Mouse (Mus musculus): Measurements from ENCODE around the gene Pcare. TPM values are rescaled to one million over a fixed set of nuclear protein-coding genes. Genes with fewer than 3 reads are reported as not detected.

Gene Pcare
- polyA plus RNA-seq (2021): not detected

DNA sequence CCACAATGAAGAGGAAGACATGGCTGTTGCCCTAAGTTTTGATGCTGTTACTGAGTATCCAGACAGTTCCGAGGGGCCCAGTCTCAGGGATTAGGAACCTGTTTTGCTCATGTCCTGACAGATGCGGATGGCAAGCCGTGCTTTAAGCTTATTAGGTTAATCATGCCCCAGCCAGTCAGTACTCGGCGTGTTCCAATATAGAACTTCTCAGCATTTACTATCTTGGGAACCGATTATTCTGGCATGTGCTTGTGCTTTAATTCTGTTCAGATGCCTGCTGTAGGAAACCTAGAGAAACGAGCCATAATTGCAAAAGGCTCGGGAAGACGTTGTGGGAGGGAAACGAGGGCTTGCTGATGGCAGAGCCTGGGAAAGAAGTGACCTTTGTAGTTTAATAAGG lies at the start of gene Pcare:
TSS of gene Pcare (minus strand) at position 64 of the 400 bp plus-strand sequence.
- ATAC-seq: no peak
- POLR2A ChIA-PET: no interaction called here

GRCm38 (mm10) chr17:71795521-71796205 lies 43.0 kb upstream of the Pcare start:
- ChIA-PET CTCF (interaction anchor here (1.2 kb wide), 1 partner anchor 12 kb away, joined by 4 read pairs; no protein-coding TSS in a partner anchor), POLR2A (no interaction called here)
- ATAC-seq: no peak
- TF ChIP-seq CTCF (IDR thresholded peaks at IDR 0.05): no peak
- in situ Hi-C loops (cut with MboI; ENCODE audit: low pct_unique_long_range_greater_than_20kb): no loop called here
- peak; percentile 13 for DNase-seq (ENCODE audit: low read depth, low spot score)
- no peaks in the 10 kb centered on the region for H3K27me3 ChIP-seq

More for the DNA sequence above, at the start of gene Pcare:
- CTCF ChIA-PET: interaction anchor here (0.9 kb wide), 1 partner anchor 14 kb away, joined by 3 read pairs; no protein-coding TSS in a partner anchor
- TF ChIP-seq CTCF (IDR thresholded peaks at IDR 0.05): no peak
- in situ Hi-C loops (cut with MboI; ENCODE audit: low pct_unique_long_range_greater_than_20kb): no loop called here
- peaks cover 16% of the 10 kb centered on the region for H3K27me3 ChIP-seq
- no peak for DNase-seq (ENCODE audit: low read depth, low spot score)

DNA sequence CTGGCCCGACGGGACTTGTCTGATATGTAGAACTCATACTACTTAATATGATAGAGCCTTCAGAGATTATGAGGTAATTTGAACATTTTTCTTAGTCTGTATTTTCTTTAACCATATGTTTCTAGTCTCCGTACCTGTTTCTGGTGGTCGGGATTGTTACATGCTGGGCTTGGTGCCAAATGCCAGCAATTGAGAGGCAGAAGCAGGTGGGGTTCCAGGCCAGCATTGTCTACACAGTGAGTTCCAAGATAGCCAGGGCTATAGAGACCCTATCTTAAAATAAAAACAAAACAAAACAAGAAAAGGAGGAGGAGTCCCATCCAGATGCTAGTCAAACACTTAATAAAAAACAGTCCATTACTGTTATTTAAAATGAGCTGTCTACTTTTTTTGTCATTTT lies 38.9 kb upstream of the Pcare start:
- no peaks in the 10 kb centered on the region for H3K27me3 ChIP-seq
- TF ChIP-seq CTCF (IDR thresholded peaks at IDR 0.05): no peak
- in situ Hi-C loops (cut with MboI; ENCODE audit: low pct_unique_long_range_greater_than_20kb): no loop called here
- DNase-seq (ENCODE audit: low read depth, low spot score): no peak
- CTCF ChIA-PET: no interaction called here
- POLR2A ChIA-PET: interaction anchor here (1.4 kb wide), 1 partner anchor 10 kb away, joined by 3 read pairs; no protein-coding TSS in a partner anchor
- ATAC-seq: no peak

- in situ Hi-C loops (cut with MboI; ENCODE audit: low pct_unique_long_range_greater_than_20kb): no loop called here
- POLR2A ChIA-PET: no interaction called here
- ATAC-seq (no peak), DNase-seq (ENCODE audit: low read depth, low spot score) (no peak)
- H3K27me3 ChIP-seq: no peaks in the 10 kb centered on the region
- no peak for TF ChIP-seq CTCF (IDR thresholded peaks at IDR 0.05)
- CTCF ChIA-PET: no interaction called here
Observed at GRCm38 (mm10) chr17:71791109-71791508, 38.4 kb upstream of the Pcare start.

GRCm38 (mm10) chr17:71786456-71786855 lies 33.8 kb upstream of the Pcare start:
- no peak for TF ChIP-seq CTCF (IDR thresholded peaks at IDR 0.05)
- ATAC-seq: no peak
- POLR2A ChIA-PET: interaction anchor here (0.7 kb wide), 1 partner anchor 451 kb away, joined by 4 read pairs; no protein-coding TSS in a partner anchor
- no peaks in the 10 kb centered on the region for H3K27me3 ChIP-seq
- no peak for DNase-seq (ENCODE audit: low read depth, low spot score)
- CTCF ChIA-PET: no interaction called here
- in situ Hi-C loops (cut with MboI; ENCODE audit: low pct_unique_long_range_greater_than_20kb): no loop called here

DNA sequence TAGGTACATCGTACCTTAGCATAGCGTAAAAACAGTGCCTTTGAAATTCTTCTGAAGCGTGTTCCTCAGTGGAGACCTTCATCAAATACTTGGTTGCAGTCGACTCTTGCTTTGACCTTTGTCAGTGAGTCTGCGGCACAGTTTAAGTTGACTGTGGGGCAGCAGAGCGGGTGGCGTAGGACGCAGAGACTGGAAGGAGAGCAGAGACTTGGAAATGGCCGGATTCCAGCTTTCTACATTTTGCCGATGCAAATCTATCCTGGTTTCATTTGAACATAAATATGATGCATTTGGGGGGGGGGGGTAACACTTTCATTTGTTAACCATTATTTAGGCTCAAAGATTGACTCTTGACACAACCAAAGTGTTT lies 30.7 kb upstream of the Pcare start:
- POLR2A ChIA-PET: interaction anchor here (0.6 to 0.7 kb wide), 2 partner anchors 101 to 144 kb away, joined by 3 read pairs; no protein-coding TSS in a partner anchor
- in situ Hi-C loops (cut with MboI; ENCODE audit: low pct_unique_long_range_greater_than_20kb): no loop called here
- no peak for TF ChIP-seq CTCF (IDR thresholded peaks at IDR 0.05)
- DNase-seq (ENCODE audit: low read depth, low spot score) (no peak), ATAC-seq (no peak)
- no peaks in the 10 kb centered on the region for H3K27me3 ChIP-seq
- CTCF ChIA-PET: interaction anchor here (1.1 kb wide), 1 partner anchor 12 kb away, joined by 4 read pairs; no protein-coding TSS in a partner anchor

DNA sequence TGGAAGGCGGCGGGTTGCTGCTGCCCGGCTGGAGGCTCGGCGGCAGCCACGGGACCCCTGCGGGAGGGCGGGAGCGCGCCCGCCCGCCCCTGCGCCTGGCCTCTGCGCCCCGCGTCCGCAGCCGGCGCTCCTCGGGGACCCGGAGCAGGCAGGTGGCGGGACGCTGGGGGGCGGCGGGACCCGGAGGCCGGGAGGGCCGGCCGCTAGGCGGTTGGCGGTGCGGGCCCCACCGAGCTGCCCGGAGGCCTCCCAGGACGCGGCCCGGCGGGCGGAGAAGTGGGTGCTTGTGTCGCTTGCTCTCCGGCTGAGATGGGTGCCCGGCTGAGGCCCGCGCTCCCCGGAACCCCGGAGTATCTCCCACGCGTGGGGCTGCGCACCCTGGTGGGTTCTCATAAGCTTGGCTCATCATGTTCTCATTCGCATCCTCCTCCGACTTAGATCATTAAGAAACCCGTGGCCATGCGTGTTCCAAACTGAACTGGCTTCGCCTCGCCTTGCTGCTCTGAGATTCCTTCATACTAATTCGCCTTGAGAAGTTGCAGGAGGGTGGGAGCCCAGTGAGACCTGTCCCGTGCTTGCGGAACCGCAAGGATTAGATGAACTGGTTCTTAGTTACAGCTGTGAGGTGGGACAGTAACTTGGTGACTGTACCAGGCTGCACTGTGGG lies 30.1 kb upstream of the Pcare start:
- ATAC-seq (no peak), DNase-seq (ENCODE audit: low read depth, low spot score) (no peak)
- in situ Hi-C loops (cut with MboI; ENCODE audit: low pct_unique_long_range_greater_than_20kb): no loop called here
- H3K27me3 ChIP-seq: no peaks in the 10 kb centered on the region
- ChIA-PET POLR2A (interaction anchor here (0.6 kb wide), 1 partner anchor 101 kb away, joined by 3 read pairs; no protein-coding TSS in a partner anchor), CTCF (interaction anchor here (1.1 kb wide), 1 partner anchor 13 kb away, joined by 4 read pairs; no protein-coding TSS in a partner anchor)
- TF ChIP-seq CTCF (IDR thresholded peaks at IDR 0.05): no peak

DNA sequence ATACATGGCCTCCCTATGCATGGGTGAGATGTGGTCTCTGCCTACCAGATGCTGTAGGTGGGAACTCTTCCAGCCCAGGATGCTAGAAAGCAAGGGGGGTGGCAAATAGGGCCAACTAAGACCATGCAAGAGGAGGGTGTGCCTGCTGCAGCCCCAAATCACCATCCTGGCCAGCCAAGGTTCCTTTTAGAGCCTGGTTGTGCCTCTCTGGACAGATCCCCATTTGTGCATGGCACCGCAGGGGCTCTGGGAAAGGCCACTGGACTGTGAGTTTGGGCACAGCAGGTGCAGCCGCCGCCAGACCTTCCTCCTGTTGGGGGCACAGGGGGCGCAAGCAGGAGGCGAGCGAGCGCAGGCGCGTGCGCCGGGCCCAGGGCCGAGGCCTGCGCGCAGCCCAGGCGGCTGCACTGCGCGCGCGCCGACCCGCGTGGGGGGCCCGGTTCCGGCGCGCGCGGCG lies 29.6 kb upstream of the Pcare start:
- DNase-seq (ENCODE audit: low read depth, low spot score) (no peak), ATAC-seq (peak; percentile 26)

GRCm38 (mm10) chr17:71780945-71781344 lies 28.3 kb upstream of the Pcare start:
- CTCF ChIA-PET: interaction anchor here (1.3 kb wide), 2 partner anchors 12 to 38 kb away, joined by 3 to 4 read pairs; partner anchors contain the start of gene Clip4
- no peak for DNase-seq (ENCODE audit: low read depth, low spot score)
- H3K27me3 ChIP-seq: no peaks in the 10 kb centered on the region
- TF ChIP-seq CTCF (IDR thresholded peaks at IDR 0.05): no peak
- no peak for ATAC-seq
- in situ Hi-C loops (cut with MboI; ENCODE audit: low pct_unique_long_range_greater_than_20kb): no loop called here
- POLR2A ChIA-PET: interaction anchor here (0.6 to 1.2 kb wide), 4 partner anchors 11 to 365 kb away, joined by 3 read pairs; no protein-coding TSS in a partner anchor

More for the DNA sequence above, 29.6 kb upstream of the Pcare start:
- no peaks in the 10 kb centered on the region for H3K27me3 ChIP-seq
- in situ Hi-C loops (cut with MboI; ENCODE audit: low pct_unique_long_range_greater_than_20kb): no loop called here
- POLR2A ChIA-PET: interaction anchor here (0.6 kb wide), 1 partner anchor 34 kb away, joined by 4 read pairs; no protein-coding TSS in a partner anchor
- no peak for TF ChIP-seq CTCF (IDR thresholded peaks at IDR 0.05)
- CTCF ChIA-PET: interaction anchor here (1.3 kb wide), 1 partner anchor 39 kb away, joined by 4 read pairs; no protein-coding TSS in a partner anchor

DNA sequence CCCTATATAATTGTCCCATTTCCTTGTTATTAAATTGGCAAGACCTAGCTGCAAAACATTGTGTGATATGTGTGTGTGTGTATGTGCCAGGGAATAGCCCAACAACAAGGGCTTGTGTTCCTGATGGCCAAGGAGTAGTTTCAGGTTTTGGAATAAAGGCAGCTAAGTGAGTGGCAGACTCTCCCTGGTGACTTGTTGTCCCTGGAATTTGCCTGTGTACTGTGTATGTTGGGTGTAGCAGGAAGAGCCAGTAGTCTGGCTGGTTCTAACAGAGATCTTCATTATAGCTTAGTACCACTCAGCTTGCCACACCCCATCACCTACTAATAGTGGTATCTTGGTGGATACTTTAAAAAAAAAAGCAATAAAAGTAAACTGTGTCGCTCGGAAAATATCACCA lies 27.8 kb upstream of the Pcare start:
- no peak for ATAC-seq
- ChIA-PET POLR2A (interaction anchor here (0.6 to 1.2 kb wide), 5 partner anchors 12 to 365 kb away, joined by 3 read pairs; no protein-coding TSS in a partner anchor), CTCF (interaction anchor here (1.3 kb wide), 1 partner anchor 12 kb away, joined by 3 read pairs; the partner anchor contains the start of gene Clip4)
- in situ Hi-C loops (cut with MboI; ENCODE audit: low pct_unique_long_range_greater_than_20kb): no loop called here
- DNase-seq (ENCODE audit: low read depth, low spot score): no peak
- TF ChIP-seq CTCF (IDR thresholded peaks at IDR 0.05): no peak
- no peaks in the 10 kb centered on the region for H3K27me3 ChIP-seq
